Mouse (Mus musculus): ENCODE results near the gene Arl15.

DNA sequence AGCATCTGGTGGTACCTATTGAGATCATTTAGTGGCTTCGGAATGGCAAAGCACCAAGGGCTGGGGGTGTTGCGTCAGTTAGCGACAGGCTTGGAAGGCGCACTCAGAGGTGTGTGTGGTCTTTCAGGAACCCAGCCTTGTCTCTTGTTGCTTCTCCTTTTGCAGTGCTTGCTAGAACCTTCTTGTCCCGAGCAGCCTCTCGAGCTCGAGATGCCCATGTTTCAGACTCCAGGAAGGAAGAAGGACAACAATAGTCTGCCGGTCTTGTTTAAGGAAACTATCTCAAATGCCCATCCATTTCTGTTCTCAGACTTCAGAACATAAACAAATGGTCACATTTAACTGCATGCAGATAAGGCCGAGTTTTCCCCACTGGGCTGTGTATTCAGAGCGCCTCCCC, 69.4 kb downstream of the Arl15 start:
- TF ChIP-seq EP300 (optimal IDR thresholded peaks at IDR 0.05): no peak
- no peak for TF ChIP-seq CTCF (IDR thresholded peaks at IDR 0.05; ENCODE audit: low read depth)
